Mouse (Mus musculus): ENCODE results near the gene Hoxa5. TPM values are rescaled to one million over a fixed set of nuclear protein-coding genes. Genes with fewer than 3 reads are reported as not detected.

The Hoxa5 gene
- polyA plus RNA-seq, 3 experiments from 2014 or later: not detected

GRCm38 (mm10) chr6:52225612-52226568 is 21.5 kb upstream of the Hoxa5 start:
- ATAC-seq: no peak

GRCm38 (mm10) chr6:52224895-52225611 is 20.7 kb upstream of the Hoxa5 start:
- no peak for ATAC-seq

GRCm38 (mm10) chr6:52223939-52224760 is 19.8 kb upstream of the Hoxa5 start:
- no peak for ATAC-seq

GRCm38 (mm10) chr6:52222729-52223128 is 18.3 kb upstream of the Hoxa5 start:
- ATAC-seq: no peak

GRCm38 (mm10) chr6:52221993-52222685 is 17.8 kb upstream of the Hoxa5 start:
- no peak for ATAC-seq

GRCm38 (mm10) chr6:52221337-52221992 is 17.1 kb upstream of the Hoxa5 start, which contains the start of gene Hoxa7:
Hoxa7 (minus strand) TSS chr6:52221854.
- ATAC-seq: peak; percentile 66

- ATAC-seq: no peak
Measured at GRCm38 (mm10) chr6:52220865-52221310, 16.5 kb upstream of the Hoxa5 start.

- no peak for ATAC-seq
Measured at GRCm38 (mm10) chr6:52220003-52220864, 15.8 kb upstream of the Hoxa5 start.

- no peak for ATAC-seq
Measured at GRCm38 (mm10) chr6:52219234-52219942, 15.0 kb upstream of the Hoxa5 start.

GRCm38 (mm10) chr6:52218643-52219215 is 14.3 kb upstream of the Hoxa5 start:
- ATAC-seq: no peak

GRCm38 (mm10) chr6:52217895-52218642 is 13.7 kb upstream of the Hoxa5 start:
- ATAC-seq: no peak

GRCm38 (mm10) chr6:52217459-52217768 is 13.0 kb upstream of the Hoxa5 start:
- ATAC-seq: peak; percentile 20

- no peak for ATAC-seq
Measured at GRCm38 (mm10) chr6:52216691-52217458, 12.5 kb upstream of the Hoxa5 start.

- no peak for ATAC-seq
Measured at GRCm38 (mm10) chr6:52215771-52216535, 11.6 kb upstream of the Hoxa5 start.

- ATAC-seq: no peak
Measured at GRCm38 (mm10) chr6:52215070-52215469, 10.7 kb upstream of the Hoxa5 start.

- no peak for ATAC-seq
Measured at GRCm38 (mm10) chr6:52214271-52214670, 9.9 kb upstream of the Hoxa5 start.
